ENCODE assay signal across 8 mouse cellular contexts in genomic region chr9:44335331-44336092, GRCm38 (mm10). TPM values are rescaled to one million over a fixed set of nuclear protein-coding genes. Genes with fewer than 3 reads are reported as not detected.
A peak's percentile ranks its signal among the peaks of the same experiment; 100 is the strongest.
DNase-seq lines count a peak whose midpoint lies in the region; ATAC-seq lines count a peak whose summit lies in the region.

No protein-coding gene starts in this region.

- WGBS in midbrain, embryonic 12.5 days, result under 1% methylated on average over 50 of the region's 50 CpGs

- ATAC-seq in midbrain, embryonic 12.5 days (ENCODE audit: low FRiP score, low read depth), result peak; percentile 18

- H3K9me3 ChIP-seq in midbrain, embryonic 12.5 days, result no peaks in the 10 kb centered on the region

- H3K9ac ChIP-seq in midbrain, embryonic 12.5 days (replicated peaks), result peak overlapping the region; percentile 99

- DNase-seq in adrenal gland, adult (ENCODE audit: inconsistent age in 2 of 2, low spot score in 1 of 2), result peak; percentile 61 to 86
- DNase-seq in adrenal gland, adult 8-10 months, result no peak
- DNase-seq in urinary bladder, postnatal 25 days (ENCODE audit: low spot score), result peak; percentile 33
- DNase-seq in urinary bladder, postnatal 4 days (ENCODE audit: low spot score in 2 of 2), result no peak
- peak; percentile 18 for DNase-seq in heart, adult 8-10 months (ENCODE audit: low spot score)
- peak; percentile 34 for DNase-seq in kidney, postnatal 14 days
- DNase-seq in thymus, postnatal 36 days, result peak; percentile 23 to 29

- peak overlapping the region; percentile 95 for H3K4me3 ChIP-seq in midbrain, embryonic 12.5 days

- H3K36me3 ChIP-seq in midbrain, embryonic 12.5 days, result peaks cover 54% of the 10 kb centered on the region

- peaks cover 22% of the 10 kb centered on the region for H3K4me1 ChIP-seq in midbrain, embryonic 12.5 days

- peak overlapping the region; percentile 96 for H3K27ac ChIP-seq in midbrain, embryonic 12.5 days (replicated peaks)

- H3K4me2 ChIP-seq in midbrain, embryonic 12.5 days (replicated peaks), result peak overlapping the region; percentile 79

- no peaks in the 10 kb centered on the region for H3K27me3 ChIP-seq in midbrain, embryonic 12.5 days

RNA-seq across cellular contexts. Expression of gene H2afx, which starts 1.0 kb away (rescaled TPM):
- total RNA-seq in adrenal gland, adult 8-10 months (2022), result 10 to 100 TPM; 25.9 to 44.6 (median 31.7) TPM
- total RNA-seq in heart, adult 8-10 months (2022), result 10 to 100 TPM; 10.5 to 12.3 (median 11.4) TPM
- polyA plus RNA-seq in midbrain, embryonic 12.5 days (2016; fragmentation: Nextera tagmentation; extraction: Ambion mirVana), result 351 and 363 TPM in 2 replicates

RNA-seq across cellular contexts. Expression of gene Hmbs, which starts 8.5 kb away (rescaled TPM):
- total RNA-seq in adrenal gland, adult 8-10 months (2022), result 100 to 1,000 TPM in 2 of 4 experiments, 10 to 100 TPM in 2; 82.8 to 122 (median 96.8) TPM
- total RNA-seq in heart, adult 8-10 months (2022), result 10 to 100 TPM; 42.1 to 48.8 (median 45.4) TPM
- 96.4 and 109 TPM in 2 replicates for polyA plus RNA-seq in midbrain, embryonic 12.5 days (2016; fragmentation: Nextera tagmentation; extraction: Ambion mirVana)

RNA-seq across cellular contexts. Expression of gene Dpagt1, which starts 9.7 kb away (rescaled TPM):
- 10 to 100 TPM; 31.4 to 37.0 (median 34.8) TPM for total RNA-seq in adrenal gland, adult 8-10 months (2022)
- total RNA-seq in heart, adult 8-10 months (2022), result 10 to 100 TPM; 19.4 to 23.5 (median 20.5) TPM
- polyA plus RNA-seq in midbrain, embryonic 12.5 days (2016; fragmentation: Nextera tagmentation; extraction: Ambion mirVana), result 34.7 and 39.1 TPM in 2 replicates

RNA-seq across cellular contexts. Expression of gene C2cd2l, which starts 15.4 kb away (rescaled TPM):
- 10 to 100 TPM; 42.6 to 60.5 (median 49.9) TPM for total RNA-seq in adrenal gland, adult 8-10 months (2022)
- total RNA-seq in heart, adult 8-10 months (2022), result 10 to 100 TPM; 12.7 to 19.2 (median 14.1) TPM
- polyA plus RNA-seq in midbrain, embryonic 12.5 days (2016; fragmentation: Nextera tagmentation; extraction: Ambion mirVana), result 19.0 and 19.7 TPM in 2 replicates

RNA-seq across cellular contexts. Expression of gene Vps11, which starts 26.0 kb away (rescaled TPM):
- 10 to 100 TPM; 78.0 to 91.8 (median 85.8) TPM for total RNA-seq in adrenal gland, adult 8-10 months (2022)
- total RNA-seq in heart, adult 8-10 months (2022), result 10 to 100 TPM; 15.3 to 20.2 (median 16.5) TPM
- polyA plus RNA-seq in midbrain, embryonic 12.5 days (2016; fragmentation: Nextera tagmentation; extraction: Ambion mirVana), result 36.5 and 40.8 TPM in 2 replicates

Comparison
In these comparisons a context has a peak if more than half of its experiments do, and no peak if none do; other contexts are left out.
1. DNase-seq: peak in adrenal gland, adult (2 of 2), urinary bladder, postnatal 25 days (single experiment), heart, adult 8-10 months (single experiment), kidney, postnatal 14 days (single experiment) and thymus, postnatal 36 days (2 of 2); none in adrenal gland, adult 8-10 months (single experiment) and urinary bladder, postnatal 4 days (0 of 2).